Mouse (Mus musculus): ENCODE results near the gene Gm38392. TPM values are rescaled to one million over a fixed set of nuclear protein-coding genes. Genes with fewer than 3 reads are reported as not detected.

Gm38392 gene
- polyA plus RNA-seq, 1 experiment from 2014 or later, result 1.0 TPM

- Histone ChIP-seq H3K9ac (replicated peaks) (no peak overlapping the region), H3K27me3 (ENCODE audit: insufficient read depth, low read length) (peaks cover 95% of the 10 kb centered on the region), H3K9me3 (ENCODE audit: low read length) (no peaks in the 10 kb centered on the region), H3K36me3 (replicated peaks; ENCODE audit: insufficient read depth, low read length) (no peaks in the 10 kb centered on the region), H3K27ac (ENCODE audit: low read depth) (no peak overlapping the region), H3K4me1 (ENCODE audit: insufficient read depth) (no peaks in the 10 kb centered on the region), H3K4me2 (ENCODE audit: low read depth, low read length) (no peak overlapping the region), H3K4me3 (ENCODE audit: low read depth, low read length) (no peak overlapping the region)
- DNase-seq, result no peak
- TF ChIP-seq CTCF (IDR thresholded peaks at IDR 0.05; ENCODE audit: low read depth), result no peak
- no peak for ATAC-seq
- 8% methylated on average over 6 of the region's 6 CpGs for WGBS (ENCODE audit: insufficient replicate concordance)
These were observed 77.7 kb downstream of the Gm38392 start for GRCm38 (mm10) chr3:88209306-88209705.

DNA sequence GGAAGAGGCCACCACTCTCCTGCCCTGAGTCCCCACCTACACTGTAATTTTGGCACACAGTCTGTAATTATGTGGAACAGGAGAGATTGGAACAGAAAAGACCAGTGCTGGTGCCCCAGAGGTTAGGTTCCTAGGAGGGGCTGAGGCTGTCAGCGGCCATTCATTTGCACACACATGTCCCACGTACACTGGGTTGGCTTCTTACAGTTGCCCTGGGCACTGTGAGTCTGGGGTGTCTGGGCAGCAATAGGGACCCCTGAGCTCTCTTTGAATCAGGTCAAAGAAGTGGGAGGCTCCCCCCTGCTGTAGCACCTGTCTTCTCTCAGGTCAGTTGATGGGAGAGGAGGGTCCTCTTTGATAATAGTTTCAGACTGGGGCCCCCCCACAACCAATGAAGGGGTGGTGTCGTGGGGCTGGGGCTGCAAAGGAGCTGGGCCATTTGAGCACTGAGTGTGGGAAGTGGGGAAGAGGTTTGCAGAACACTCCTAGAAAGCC, 78.7 kb downstream of the Gm38392 start:
- Histone ChIP-seq H3K4me3 (ENCODE audit: low read depth, low read length) (no peak overlapping the region), H3K27ac (ENCODE audit: low read depth) (no peak overlapping the region)

GRCm38 (mm10) chr3:88207451-88208100, 79.4 kb downstream of the Gm38392 start:
- no peak for TF ChIP-seq EP300 (IDR thresholded peaks at IDR 0.05; ENCODE audit: low read depth)
- no peak for TF ChIP-seq CTCF (IDR thresholded peaks at IDR 0.05; ENCODE audit: low read depth)
- ATAC-seq, result no peak
- no peak overlapping the region for H3K4me2 ChIP-seq (ENCODE audit: low read depth, low read length)

More for the DNA sequence above, 78.7 kb downstream of the Gm38392 start:
- Histone ChIP-seq H3K27me3 (ENCODE audit: insufficient read depth, low read length) (peaks cover 95% of the 10 kb centered on the region), H3K4me2 (ENCODE audit: low read depth, low read length) (no peak overlapping the region), H3K9ac (replicated peaks) (no peak overlapping the region), H3K4me1 (ENCODE audit: insufficient read depth) (no peaks in the 10 kb centered on the region), H3K9me3 (ENCODE audit: low read length) (no peaks in the 10 kb centered on the region), H3K36me3 (replicated peaks; ENCODE audit: insufficient read depth, low read length) (no peaks in the 10 kb centered on the region)
- no peak for TF ChIP-seq CTCF (IDR thresholded peaks at IDR 0.05; ENCODE audit: low read depth)
- no peak for TF ChIP-seq EP300 (IDR thresholded peaks at IDR 0.05; ENCODE audit: low read depth)
- ATAC-seq (no peak), DNase-seq (no peak)
- WGBS (ENCODE audit: insufficient replicate concordance), result 21% methylated on average over 3 of the region's 3 CpGs

DNA sequence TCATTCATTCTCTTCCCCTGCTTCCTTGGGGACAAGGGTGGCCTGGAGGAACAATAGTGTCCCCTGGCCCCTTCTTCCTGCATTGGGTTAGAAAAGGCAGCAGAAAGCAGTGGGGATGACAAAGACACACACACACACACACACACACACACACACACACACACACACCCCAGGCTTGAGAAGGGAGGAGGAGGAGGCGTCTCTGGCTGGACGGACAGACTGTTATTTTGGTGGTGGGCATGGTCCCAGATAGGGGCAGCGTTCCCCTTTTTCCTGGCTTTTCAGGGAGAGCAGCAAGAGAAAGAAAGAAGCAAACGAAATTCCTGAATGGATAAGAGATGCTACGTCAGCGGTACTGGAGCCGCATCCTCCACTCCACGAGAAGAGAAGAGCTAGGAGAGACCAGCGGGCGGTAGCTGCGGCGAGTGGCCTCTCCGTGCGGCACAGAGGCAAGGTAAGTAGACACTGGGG, 80.1 kb downstream of the Gm38392 start:
- H3K27ac ChIP-seq (ENCODE audit: low read depth), result no peak overlapping the region
- no peak overlapping the region for H3K4me3 ChIP-seq (ENCODE audit: low read depth, low read length)
- no peaks in the 10 kb centered on the region for H3K36me3 ChIP-seq (replicated peaks; ENCODE audit: insufficient read depth, low read length)
- H3K4me2 ChIP-seq (ENCODE audit: low read depth, low read length), result no peak overlapping the region
- H3K9ac ChIP-seq (replicated peaks), result no peak overlapping the region
- DNase-seq, result no peak
- H3K9me3 ChIP-seq (ENCODE audit: low read length), result no peaks in the 10 kb centered on the region
- H3K4me1 ChIP-seq (ENCODE audit: insufficient read depth), result no peaks in the 10 kb centered on the region
- ATAC-seq, result no peak
- TF ChIP-seq CTCF (IDR thresholded peaks at IDR 0.05; ENCODE audit: low read depth) (no peak), EP300 (IDR thresholded peaks at IDR 0.05; ENCODE audit: low read depth) (no peak)
- H3K27me3 ChIP-seq (ENCODE audit: insufficient read depth, low read length), result peaks cover 97% of the 10 kb centered on the region
- 5% methylated on average over 14 of the region's 14 CpGs for WGBS (ENCODE audit: insufficient replicate concordance)

More at GRCm38 (mm10) chr3:88207451-88208100, 79.4 kb downstream of the Gm38392 start:
- WGBS (ENCODE audit: insufficient replicate concordance), result 8% methylated on average over 15 of the region's 15 CpGs
- Histone ChIP-seq H3K27me3 (ENCODE audit: insufficient read depth, low read length) (peaks cover 97% of the 10 kb centered on the region), H3K9ac (replicated peaks) (no peak overlapping the region), H3K36me3 (replicated peaks; ENCODE audit: insufficient read depth, low read length) (no peaks in the 10 kb centered on the region), H3K27ac (ENCODE audit: low read depth) (no peak overlapping the region), H3K4me1 (ENCODE audit: insufficient read depth) (no peaks in the 10 kb centered on the region), H3K4me3 (ENCODE audit: low read depth, low read length) (no peak overlapping the region), H3K9me3 (ENCODE audit: low read length) (no peaks in the 10 kb centered on the region)
- no peak for DNase-seq

DNA sequence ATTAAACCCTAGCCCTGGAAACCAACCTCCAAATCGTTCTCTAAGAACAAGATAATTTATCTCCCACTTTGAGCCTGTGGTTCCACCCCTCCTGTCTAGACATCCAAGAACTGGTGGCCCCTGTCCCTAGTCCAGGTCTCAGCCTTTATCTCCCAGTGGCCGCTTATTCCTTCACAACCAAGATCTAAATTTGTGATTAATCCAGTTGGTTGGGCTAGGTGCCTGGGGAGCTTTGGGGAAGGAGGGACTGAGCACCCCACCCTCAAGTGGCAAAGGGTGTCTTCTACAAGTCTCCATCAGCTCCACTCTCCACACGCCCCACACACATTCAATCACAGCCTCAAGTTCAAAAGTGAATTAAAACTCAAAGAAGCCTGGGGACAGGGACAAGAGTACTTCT, 80.5 kb downstream of the Gm38392 start:
- TF ChIP-seq EP300 (IDR thresholded peaks at IDR 0.05; ENCODE audit: low read depth) (no peak), CTCF (IDR thresholded peaks at IDR 0.05; ENCODE audit: low read depth) (no peak)
- DNase-seq, result no peak
- Histone ChIP-seq H3K27me3 (ENCODE audit: insufficient read depth, low read length) (peaks cover 97% of the 10 kb centered on the region), H3K4me3 (ENCODE audit: low read depth, low read length) (no peak overlapping the region), H3K27ac (ENCODE audit: low read depth) (no peak overlapping the region), H3K9me3 (ENCODE audit: low read length) (no peaks in the 10 kb centered on the region), H3K4me2 (ENCODE audit: low read depth, low read length) (no peak overlapping the region), H3K9ac (replicated peaks) (no peak overlapping the region), H3K4me1 (ENCODE audit: insufficient read depth) (no peaks in the 10 kb centered on the region), H3K36me3 (replicated peaks; ENCODE audit: insufficient read depth, low read length) (no peaks in the 10 kb centered on the region)
- ATAC-seq, result no peak
- WGBS (ENCODE audit: insufficient replicate concordance), result 10% methylated on average over 3 of the region's 3 CpGs

- H3K27me3 ChIP-seq (ENCODE audit: insufficient read depth, low read length), result peaks cover 99% of the 10 kb centered on the region
These were observed 81.2 kb downstream of the Gm38392 start for GRCm38 (mm10) chr3:88205563-88206491.

More at GRCm38 (mm10) chr3:88205563-88206491, 81.2 kb downstream of the Gm38392 start:
- Histone ChIP-seq H3K27ac (ENCODE audit: low read depth) (no peak overlapping the region), H3K4me2 (ENCODE audit: low read depth, low read length) (no peak overlapping the region), H3K36me3 (replicated peaks; ENCODE audit: insufficient read depth, low read length) (no peaks in the 10 kb centered on the region), H3K9me3 (ENCODE audit: low read length) (no peaks in the 10 kb centered on the region), H3K4me1 (ENCODE audit: insufficient read depth) (0 out of 2 replicates have a peak, but pooled peaks cover 2% of the 10 kb centered on the region), H3K4me3 (ENCODE audit: low read depth, low read length) (no peak overlapping the region), H3K9ac (replicated peaks) (no peak overlapping the region)
- ATAC-seq (no peak), DNase-seq (no peak)
- TF ChIP-seq CTCF (IDR thresholded peaks at IDR 0.05; ENCODE audit: low read depth) (no peak), EP300 (IDR thresholded peaks at IDR 0.05; ENCODE audit: low read depth) (no peak)
- 3% methylated on average over 8 of the region's 8 CpGs for WGBS (ENCODE audit: insufficient replicate concordance)

Data from liver, postnatal 0 days (tissue).